Mouse (Mus musculus) intestine, embryonic 14.5 days (tissue): ENCODE data around the gene Akt2. TPM values are rescaled to one million over a fixed set of nuclear protein-coding genes. Genes with fewer than 3 reads are reported as not detected.

Experiments used
- ATAC-seq: fragments of 200-750 bp; cut with Nextera tagmentation; replicated peaks from 2 replicates; pipeline ENCODE4 v1.8.0; 2017; ENCODE audit warnings: low read depth, moderate number of reproducible peaks, moderate TSS enrichment, moderate library complexity; ENCODE audit not compliant: low FRiP score, low TSS enrichment
- DNase-seq: peaks from one replicate; pipeline ENCODE4 v3.0.0-alpha.2; 2018; ENCODE audit warnings: low spot score
- H3K27ac ChIP-seq: fragments of 300-500 bp; sonication (generic); 2 replicates; pipeline ENCODE4 v1.5.1; 2014; ENCODE audit warnings: low read depth, mild to moderate bottlenecking, control low read depth
- H3K27me3 ChIP-seq: fragments of 300-500 bp; sonication (generic); replicated peaks from 2 replicates; pipeline ENCODE4 v1.6.1; 2014; ENCODE audit warnings: low read length, control low read depth; ENCODE audit not compliant: control insufficient read depth, insufficient read depth
- H3K36me3 ChIP-seq: fragments of 300-500 bp; sonication (generic); 2 replicates; pipeline ENCODE4 v1.6.1; 2014; ENCODE audit warnings: low read length, control low read depth; ENCODE audit not compliant: control insufficient read depth, insufficient read depth
- H3K4me1 ChIP-seq: fragments of 300-500 bp; sonication (generic); replicated peaks from 2 replicates; pipeline ENCODE4 v1.6.1; 2014; ENCODE audit warnings: low read length, control low read depth, mixed read lengths; ENCODE audit not compliant: control insufficient read depth, insufficient read depth
- H3K4me2 ChIP-seq: fragments of 300-500 bp; sonication (generic); 2 replicates; pipeline ENCODE4 v1.6.1; 2014; ENCODE audit warnings: low read length
- H3K4me3 ChIP-seq: fragments of 300-500 bp; sonication (generic); 2 replicates; pipeline ENCODE4 v1.5.1; 2014; ENCODE audit warnings: low read depth, low read length, control low read depth, mixed read lengths
- H3K9ac ChIP-seq: fragments of 300-500 bp; sonication (generic); 2 replicates; pipeline ENCODE4 v1.6.1; 2014; ENCODE audit warnings: mild to moderate bottlenecking, low read length
- H3K9me3 ChIP-seq: fragments of 300-500 bp; sonication (generic); 2 replicates; pipeline ENCODE4 v1.6.1; 2016; ENCODE audit warnings: low read length, control low read depth; ENCODE audit not compliant: control insufficient read depth
- WGBS: fragments of 180-500 bp; shearing (Covaris S2); extraction: QIAGEN DNeasy Blood & Tissue Kit; methylation state at CpG from one replicate; pipeline ENCODE4 v1.1.7; 2014; 5-methylcytosine and 5-hydroxymethylcytosine counted together
- polyA plus RNA-seq: library from polyadenylated mRNA; unstranded; fragments of >200 nt; fragmentation: Nextera tagmentation; extraction: Ambion mirVana; gene quantifications from 2 replicates; pipeline ENCODE4 v1.2.1, GENCODE M21; 2014

Gene Akt2
- polyA plus RNA-seq: 83.4 and 90.5 TPM in 2 replicates

DNA sequence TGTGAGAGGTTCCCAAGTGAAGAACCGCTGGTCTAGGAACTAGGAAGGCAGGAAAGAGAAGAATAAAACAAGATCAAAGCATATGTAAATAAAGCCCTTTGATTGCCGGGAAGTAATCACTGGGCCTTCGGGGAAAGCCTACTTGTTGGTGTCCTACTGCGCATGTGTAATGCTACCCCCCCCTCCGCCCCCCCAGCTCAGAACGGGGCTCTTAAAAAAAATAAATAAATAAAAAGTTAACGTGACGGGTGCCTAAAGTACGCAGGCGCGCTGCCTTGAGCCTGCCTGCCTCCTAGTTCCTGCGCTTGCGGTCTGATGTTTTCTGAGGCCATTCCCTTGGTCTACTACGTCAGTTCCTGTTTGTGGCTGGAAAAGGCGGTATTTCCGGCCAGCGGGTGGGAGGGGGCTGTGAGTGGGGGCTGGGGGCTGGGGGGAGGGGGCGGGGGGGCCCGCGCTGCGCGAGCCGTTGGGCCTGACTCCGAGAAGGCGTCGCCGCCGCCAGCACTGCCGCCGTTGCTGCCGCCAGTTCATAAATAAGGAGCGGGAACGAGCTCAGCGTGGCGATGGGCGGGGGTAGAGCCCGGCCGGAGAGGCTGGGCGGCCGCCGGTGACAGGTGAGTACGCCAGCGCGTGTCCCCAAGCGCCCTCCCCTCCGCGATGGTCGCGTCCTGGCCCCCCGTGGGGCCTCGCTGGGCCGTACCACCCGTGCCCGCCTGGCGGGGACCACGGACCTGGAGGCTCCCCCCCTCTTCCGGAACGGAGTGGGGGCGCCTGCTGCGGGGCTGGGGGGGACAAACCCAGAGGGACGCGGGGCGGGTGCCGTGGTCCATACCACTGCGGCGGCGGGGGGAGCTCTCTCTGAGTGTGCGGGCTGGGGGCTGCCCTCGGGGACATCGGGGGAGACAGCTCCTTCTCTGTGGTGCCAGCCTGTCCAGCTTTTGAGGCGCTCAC lies at the start of gene Akt2:
Gene Akt2, plus strand, starts transcription at position 287 of the 951 bp plus-strand sequence.
- Histone ChIP-seq H3K9ac (peak within 1 kb of the TSS; percentile 84), H3K4me2 (peak within 1 kb of the TSS; percentile 84), H3K4me1 (peaks cover 17% of the 10 kb centered on the region), H3K9me3 (0 out of 2 replicates have a peak, but pooled peaks cover 3% of the 10 kb centered on the region), H3K36me3 (no peaks in the 10 kb centered on the region), H3K27me3 (no peaks in the 10 kb centered on the region), H3K4me3 (peak within 1 kb of the TSS; percentile 80), H3K27ac (peak within 1 kb of the TSS; percentile 96)
- DNase-seq (peak; percentile 94), ATAC-seq (peak; percentile 91)
- under 1% methylated on average over 63 of the region's 71 CpGs for WGBS

DNA sequence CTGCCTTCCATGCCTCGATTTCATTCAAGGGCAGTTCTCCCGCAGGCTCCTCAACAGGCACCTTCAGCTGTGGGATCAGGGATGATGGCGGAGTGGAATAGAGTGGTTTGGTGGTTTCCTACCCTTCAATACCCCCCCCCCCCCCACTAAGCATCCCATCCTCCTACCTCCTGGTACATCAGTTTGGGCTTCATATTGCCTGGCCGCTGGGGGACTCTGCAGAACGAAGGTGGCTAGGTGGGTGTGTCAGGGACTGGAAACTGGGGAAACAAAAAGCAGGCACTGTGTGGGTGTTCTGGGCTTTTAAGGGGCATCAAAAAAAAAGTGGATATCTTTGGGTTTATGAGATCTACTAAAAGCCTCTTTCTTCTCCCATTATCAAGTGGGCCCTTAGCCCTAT lies 49.4 kb upstream of the Akt2 start:
- WGBS: 58% methylated on average over 5 of the region's 5 CpGs

GRCm38 (mm10) chr7:27542392-27543033 lies 48.8 kb upstream of the Akt2 start:
- Histone ChIP-seq H3K4me3 (peak overlapping the region; percentile 40), H3K4me1 (peaks cover 12% of the 10 kb centered on the region), H3K9ac (peak overlapping the region; percentile 40), H3K27ac (peak overlapping the region; percentile 48; the same call in 1 of the 2 replicates), H3K36me3 (peaks cover 17% of the 10 kb centered on the region; the same call in 1 of the 2 replicates), H3K4me2 (peak overlapping the region; percentile 85), H3K9me3 (no peaks in the 10 kb centered on the region), H3K27me3 (no peaks in the 10 kb centered on the region)
- DNase-seq: peak; percentile 84
- ATAC-seq: peak; percentile 87
- WGBS: 2% methylated on average over 30 of the region's 30 CpGs

More for the DNA sequence above, 49.4 kb upstream of the Akt2 start:
- H3K4me3 ChIP-seq: peak overlapping the region; percentile 40
- no peak for DNase-seq
- peak overlapping the region; percentile 85 for H3K4me2 ChIP-seq
- no peaks in the 10 kb centered on the region for H3K27me3 ChIP-seq
- no peak overlapping the region for H3K27ac ChIP-seq
- H3K4me1 ChIP-seq: peaks cover 12% of the 10 kb centered on the region
- peaks cover 21% of the 10 kb centered on the region; the same call in 1 of the 2 replicates for H3K36me3 ChIP-seq
- H3K9me3 ChIP-seq: no peaks in the 10 kb centered on the region
- H3K9ac ChIP-seq: peak overlapping the region; percentile 40
- no peak for ATAC-seq

- Histone ChIP-seq H3K27ac (peak overlapping the region; percentile 48; the same call in 1 of the 2 replicates), H3K9me3 (no peaks in the 10 kb centered on the region), H3K4me2 (peak overlapping the region; percentile 85), H3K4me1 (peaks cover 12% of the 10 kb centered on the region), H3K9ac (peak overlapping the region; percentile 40), H3K4me3 (peak overlapping the region; percentile 40), H3K27me3 (no peaks in the 10 kb centered on the region), H3K36me3 (peaks cover 11% of the 10 kb centered on the region; the same call in 1 of the 2 replicates)
- DNase-seq (no peak), ATAC-seq (0 out of 2 replicates have a peak, but pooled peaks have one; percentile 12)
- WGBS: 35% methylated on average over 6 of the region's 6 CpGs
These were observed 48.3 kb upstream of the Akt2 start for GRCm38 (mm10) chr7:27543065-27543464.

GRCm38 (mm10) chr7:27543851-27544250 lies 47.5 kb upstream of the Akt2 start:
- 79% methylated on average over 4 of the region's 4 CpGs for WGBS

DNA sequence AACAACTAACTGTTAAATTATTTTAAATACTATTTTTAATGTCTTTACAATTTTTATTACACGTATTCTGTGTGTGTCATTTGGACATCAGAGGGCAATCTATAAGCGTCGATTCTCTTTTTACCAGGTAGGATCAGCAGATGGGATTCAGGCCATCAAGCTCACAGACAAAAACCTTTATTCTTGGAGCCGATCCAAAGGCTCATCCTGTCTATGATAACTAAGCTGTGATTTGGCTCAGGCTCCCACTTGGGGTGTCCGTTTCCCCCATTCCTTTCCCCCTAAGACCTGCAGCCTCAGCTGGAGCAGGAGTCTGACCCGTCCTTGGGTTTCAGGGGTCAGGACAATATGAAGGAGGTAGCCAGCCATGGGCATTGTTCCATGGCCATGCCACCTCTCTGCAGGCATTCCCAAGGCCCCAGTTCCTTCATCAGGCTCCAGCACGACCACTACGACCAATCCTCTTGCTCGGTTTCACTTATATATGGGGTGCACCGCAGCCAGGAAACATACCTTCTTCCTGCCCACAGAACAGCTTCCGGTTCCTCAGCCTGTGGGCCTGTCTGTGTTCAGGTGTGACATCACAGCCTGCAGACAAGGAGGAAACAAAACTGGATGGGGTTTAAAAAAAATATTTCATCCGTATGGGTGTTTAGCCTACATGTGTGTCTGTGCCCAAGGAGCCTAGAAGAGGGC lies 46.5 kb upstream of the Akt2 start:
- 80% methylated on average over 12 of the region's 12 CpGs for WGBS
- no peak for ATAC-seq

More at GRCm38 (mm10) chr7:27543851-27544250, 47.5 kb upstream of the Akt2 start:
- Histone ChIP-seq H3K9me3 (no peaks in the 10 kb centered on the region), H3K36me3 (peaks cover 11% of the 10 kb centered on the region; the same call in 1 of the 2 replicates), H3K27ac (peak overlapping the region; percentile 36; the same call in 1 of the 2 replicates), H3K27me3 (no peaks in the 10 kb centered on the region), H3K9ac (no peak overlapping the region), H3K4me1 (peaks cover 12% of the 10 kb centered on the region), H3K4me2 (no peak overlapping the region), H3K4me3 (no peak overlapping the region)
- DNase-seq (no peak), ATAC-seq (no peak)

GRCm38 (mm10) chr7:27549597-27549996 lies 41.8 kb upstream of the Akt2 start:
- WGBS: 75% methylated on average over 6 of the region's 6 CpGs
- Histone ChIP-seq H3K9ac (no peak overlapping the region), H3K9me3 (no peaks in the 10 kb centered on the region), H3K4me2 (no peak overlapping the region), H3K27ac (no peak overlapping the region), H3K4me3 (no peak overlapping the region), H3K36me3 (no peaks in the 10 kb centered on the region), H3K4me1 (peaks cover 13% of the 10 kb centered on the region), H3K27me3 (no peaks in the 10 kb centered on the region)
- ATAC-seq: no peak
- no peak for DNase-seq

More for the DNA sequence above, 46.5 kb upstream of the Akt2 start:
- Histone ChIP-seq H3K4me3 (no peak overlapping the region), H3K4me2 (no peak overlapping the region), H3K36me3 (0 out of 2 replicates have a peak, but pooled peaks cover 4% of the 10 kb centered on the region), H3K9me3 (no peaks in the 10 kb centered on the region), H3K27ac (no peak overlapping the region), H3K9ac (no peak overlapping the region), H3K4me1 (peaks cover 12% of the 10 kb centered on the region), H3K27me3 (no peaks in the 10 kb centered on the region)
- no peak for DNase-seq

- H3K27me3 ChIP-seq: no peaks in the 10 kb centered on the region
- peaks cover 13% of the 10 kb centered on the region for H3K4me1 ChIP-seq
- no peak for DNase-seq
- no peak for ATAC-seq
- peaks cover 10% of the 10 kb centered on the region; the same call in 1 of the 2 replicates for H3K36me3 ChIP-seq
- peak overlapping the region; percentile 74; the same call in 1 of the 2 replicates for H3K4me3 ChIP-seq
- 51% methylated on average over 5 of the region's 5 CpGs for WGBS
- H3K27ac ChIP-seq: no peak overlapping the region
- no peak overlapping the region for H3K9ac ChIP-seq
- peak overlapping the region; percentile 54 for H3K4me2 ChIP-seq
- H3K9me3 ChIP-seq: no peaks in the 10 kb centered on the region
These were observed 39.3 kb upstream of the Akt2 start for GRCm38 (mm10) chr7:27552070-27552469.
